Mouse (Mus musculus) lung, adult 2 months (tissue): ENCODE measurements at regions not wholly inside any gene's neighbourhood (a gene's known extent, or its start where the extent isn't known, plus 50 kb on each side); places are given as distances from the start of the nearest gene placed in this dataset.

ENCODE experiments used
- DNase-seq: peaks from one replicate; pipeline ENCODE4 v3.0.0; 2022
- H3K4me1 ChIP-seq: fragments of 200-500 bp; 2 replicates; pipeline ENCODE4 v1.6.1; 2011; ENCODE audit warnings: low read length; ENCODE audit not compliant: control insufficient read depth, insufficient read depth
- H3K4me3 ChIP-seq: fragments of 200-500 bp; replicated peaks from 2 replicates; pipeline ENCODE3; 2011; ENCODE audit warnings: low read depth, mild to moderate bottlenecking, control low read depth, low read length; ENCODE audit errors: extremely low read depth
- CTCF ChIP-seq: fragments of 200-500 bp; IDR thresholded peaks from 2 replicates; pipeline ENCODE4 v1.5.1; 2011; ENCODE audit warnings: mild to moderate bottlenecking, low read length, control low read depth; ENCODE audit not compliant: insufficient read depth
- POLR2A ChIP-seq: fragments of 200-500 bp; IDR thresholded peaks from 2 replicates; pipeline ENCODE4 v1.6.1; 2011; ENCODE audit warnings: low read depth, mild to moderate bottlenecking, control low read depth, low read length, borderline replicate concordance; ENCODE audit errors: extremely low read depth
- whole genome bisulfite sequencing: fragments of 180-500 bp; shearing (Covaris S2); methylation state at CpG from one replicate; pipeline ENCODE4 v1.1.7; 2018; 5-methylcytosine and 5-hydroxymethylcytosine counted together

- Histone ChIP-seq H3K4me3 (no peak overlapping the region), H3K4me1 (peaks cover 10% of the 10 kb centered on the region)
- TF ChIP-seq CTCF: no peak
- no peak for TF ChIP-seq POLR2A
- no peak for DNase-seq
- WGBS: 22% methylated on average over 4 of the region's 4 CpGs
Measured at GRCm38 (mm10) chr9:32899801-32900200, 263.8 kb downstream of the Ets1 start.

- no peak overlapping the region for H3K4me3 ChIP-seq
- peaks cover 13% of the 10 kb centered on the region for H3K4me1 ChIP-seq
- 32% methylated on average over 4 of the region's 4 CpGs for WGBS
- TF ChIP-seq POLR2A (no peak), CTCF (no peak)
- peak; percentile 43 for DNase-seq
Measured at GRCm38 (mm10) chr9:32901287-32901686, 265.3 kb downstream of the Ets1 start.

GRCm38 (mm10) chr9:32906233-32906872 is 270.3 kb downstream of the Ets1 start:
- TF ChIP-seq POLR2A: no peak
- TF ChIP-seq CTCF: no peak
- 32% methylated on average over 8 of the region's 8 CpGs for WGBS
- Histone ChIP-seq H3K4me3 (peak overlapping the region; percentile 41), H3K4me1 (peaks cover 13% of the 10 kb centered on the region)
- DNase-seq: no peak

- WGBS: 80% methylated on average over 7 of the region's 7 CpGs
- Histone ChIP-seq H3K4me3 (no peak overlapping the region), H3K4me1 (peaks cover 6% of the 10 kb centered on the region)
- TF ChIP-seq CTCF: no peak
- TF ChIP-seq POLR2A: no peak
- DNase-seq: no peak
Measured at GRCm38 (mm10) chr9:32910641-32911040, 274.6 kb downstream of the Ets1 start.

GRCm38 (mm10) chr9:32915633-32916032 is 279.6 kb downstream of the Ets1 start:
- TF ChIP-seq CTCF: no peak
- no peak for TF ChIP-seq POLR2A
- H3K4me1 ChIP-seq: no peaks in the 10 kb centered on the region; the same call in 1 of the 2 replicates
- H3K4me3 ChIP-seq: no peak overlapping the region
- no peak for DNase-seq
- 82% methylated on average over 3 of the region's 3 CpGs for WGBS

GRCm38 (mm10) chr9:32916731-32917130 is 280.7 kb downstream of the Ets1 start:
- TF ChIP-seq POLR2A (no peak), CTCF (no peak)
- DNase-seq: no peak

GRCm38 (mm10) chr9:32923925-32924324 is 287.9 kb downstream of the Ets1 start:
- TF ChIP-seq POLR2A: no peak
- no peak for TF ChIP-seq CTCF
- H3K4me1 ChIP-seq: peaks cover 14% of the 10 kb centered on the region
- no peak for DNase-seq
- no peak overlapping the region for H3K4me3 ChIP-seq

More at GRCm38 (mm10) chr9:32916731-32917130, 280.7 kb downstream of the Ets1 start:
- Histone ChIP-seq H3K4me3 (no peak overlapping the region), H3K4me1 (no peaks in the 10 kb centered on the region; the same call in 1 of the 2 replicates)
- 77% methylated on average over 3 of the region's 3 CpGs for WGBS

GRCm38 (mm10) chr9:32924333-32924886 is 288.4 kb downstream of the Ets1 start:
- TF ChIP-seq CTCF (no peak), POLR2A (no peak)
- H3K4me1 ChIP-seq: peaks cover 17% of the 10 kb centered on the region
- no peak for DNase-seq
- no peak overlapping the region for H3K4me3 ChIP-seq
- 88% methylated on average over 7 of the region's 7 CpGs for WGBS

GRCm38 (mm10) chr9:32925036-32925435 is 289.0 kb downstream of the Ets1 start:
- 84% methylated on average over 6 of the region's 6 CpGs for WGBS
- no peak for TF ChIP-seq POLR2A
- TF ChIP-seq CTCF: no peak
- Histone ChIP-seq H3K4me1 (peaks cover 17% of the 10 kb centered on the region), H3K4me3 (no peak overlapping the region)
- no peak for DNase-seq
